Mouse (Mus musculus) CH12.LX (cell line): ENCODE measurements around the gene Mcf2l. TPM values are rescaled to one million over a fixed set of nuclear protein-coding genes. Genes with fewer than 3 reads are reported as not detected.

Experiments
- DNase-seq: peaks from one replicate; pipeline ENCODE4 v3.0.0-alpha.2; 2013; ENCODE audit errors: extremely low read depth
- H3K27ac ChIP-seq: 2 replicates; pipeline ENCODE4 v1.5.1; 2012; ENCODE audit warnings: low read depth, mild to moderate bottlenecking, control low read depth, moderate library complexity; ENCODE audit not compliant: insufficient read depth
- H3K27me3 ChIP-seq: replicated peaks from 2 replicates; pipeline ENCODE3; 2012; ENCODE audit warnings: inconsistent platforms
- H3K36me3 ChIP-seq, 2 experiments: replicated peaks in 1 of 2; 2 replicates each; pipeline versions ENCODE3 to v1.6.1; 2012; ENCODE audit warnings: inconsistent platforms in 1 of 2, low read length in 1 of 2, mild to moderate bottlenecking in 1 of 2, mixed read lengths in 1 of 2, moderate library complexity in 1 of 2; ENCODE audit not compliant: control insufficient read depth in 1 of 2, insufficient read depth in 1 of 2
- H3K4me1 ChIP-seq, 2 experiments: 2 replicates each; pipeline ENCODE4 v1.6.1; 2012; ENCODE audit warnings: inconsistent platforms in 1 of 2, moderate library complexity in 1 of 2; ENCODE audit not compliant: insufficient read depth in 2 of 2, control insufficient read depth in 1 of 2
- H3K4me2 ChIP-seq: 2 replicates; pipeline ENCODE4 v1.6.1; 2012; ENCODE audit warnings: low read depth, mild to moderate bottlenecking, control low read depth; ENCODE audit not compliant: poor library complexity, insufficient read depth, severe bottlenecking
- H3K4me3 ChIP-seq, 3 experiments: fragments of 150-350 bp in 1 of 3; sonication (generic) in 1 of 3; replicated peaks in 1 of 3; 2 replicates each; pipeline versions ENCODE3 to v1.5.1; 2011 to 2012; ENCODE audit warnings: low read depth in 2 of 3, low read length in 2 of 3, mild to moderate bottlenecking in 2 of 3, moderate library complexity in 2 of 3, control low read depth in 1 of 3, improper control_type of control experiment in 1 of 3, inconsistent platforms in 1 of 3, mixed read lengths in 1 of 3; ENCODE audit not compliant: poor library complexity in 1 of 3
- H3K79me2 ChIP-seq: replicated peaks from 2 replicates; pipeline ENCODE4 v1.6.1; 2012; ENCODE audit warnings: mild to moderate bottlenecking, moderate library complexity; ENCODE audit not compliant: control insufficient read depth, poor library complexity, insufficient read depth, severe bottlenecking; ENCODE audit errors: extremely low read depth
- H3K9ac ChIP-seq: 2 replicates; pipeline ENCODE4 v1.6.1; 2012; ENCODE audit warnings: low read depth, mild to moderate bottlenecking, control low read depth, moderate library complexity; ENCODE audit not compliant: insufficient read depth
- H3K9me3 ChIP-seq: replicated peaks from 2 replicates; pipeline ENCODE3; 2012; ENCODE audit warnings: low read length, inconsistent platforms, mixed read lengths
- CTCF ChIP-seq, 2 experiments: IDR thresholded peaks in 1 of 2; conservative IDR thresholded peaks in 1 of 2; 2 replicates each; pipeline ENCODE4 v1.5.1; 2011 to 2012; ENCODE audit warnings: low read depth in 2 of 2, low read length in 2 of 2, improper control_type of control experiment in 1 of 2, inconsistent platforms in 1 of 2, mild to moderate bottlenecking in 1 of 2, moderate library complexity in 1 of 2
- ELF1 ChIP-seq: IDR thresholded peaks from 2 replicates; pipeline ENCODE4 v1.6.1; 2014; ENCODE audit warnings: low read depth, mild to moderate bottlenecking, inconsistent platforms, low read length, improper control_type of control experiment
- EP300 ChIP-seq: IDR thresholded peaks from 2 replicates; pipeline ENCODE4 v1.6.1; 2011; ENCODE audit warnings: low read length, improper control_type of control experiment
- IRF4 ChIP-seq: IDR thresholded peaks from 2 replicates; pipeline ENCODE4 v1.6.1; 2014; ENCODE audit warnings: low read depth, mild to moderate bottlenecking, inconsistent platforms, low read length, improper control_type of control experiment
- JUN ChIP-seq: IDR thresholded peaks from 2 replicates; pipeline ENCODE4 v1.6.1; 2011; ENCODE audit warnings: low read depth, mild to moderate bottlenecking, low read length, improper control_type of control experiment, moderate library complexity; ENCODE audit not compliant: insufficient read depth
- JUND ChIP-seq: conservative IDR thresholded peaks from 2 replicates; pipeline ENCODE4 v1.6.1; 2011; ENCODE audit warnings: low read depth, low read length, improper control_type of control experiment
- MAFK ChIP-seq: IDR thresholded peaks from 2 replicates; pipeline ENCODE4 v1.6.1; 2011; ENCODE audit warnings: low read length, improper control_type of control experiment; ENCODE audit not compliant: insufficient replicate concordance
- MAX ChIP-seq: IDR thresholded peaks from 2 replicates; pipeline ENCODE4 v1.6.1; 2011; ENCODE audit warnings: low read length, improper control_type of control experiment
- MYC ChIP-seq: IDR thresholded peaks from 2 replicates; pipeline ENCODE4 v1.6.1; 2011; ENCODE audit warnings: low read depth, mild to moderate bottlenecking, improper control_type of control experiment, low read length
- NRF1 ChIP-seq: IDR thresholded peaks from 2 replicates; pipeline ENCODE4 v1.6.1; 2014; ENCODE audit warnings: low read depth, mild to moderate bottlenecking, inconsistent platforms, low read length, improper control_type of control experiment, moderate library complexity
- POLR2A ChIP-seq: IDR thresholded peaks from 2 replicates; pipeline ENCODE4 v1.6.1; 2011; ENCODE audit warnings: low read depth, mild to moderate bottlenecking, improper control_type of control experiment, low read length
- POLR2AphosphoS2 ChIP-seq: IDR thresholded peaks from 2 replicates; pipeline ENCODE4 v1.6.1; 2011; ENCODE audit warnings: low read depth, low read length, improper control_type of control experiment
- RAD21 ChIP-seq: IDR thresholded peaks from 2 replicates; pipeline ENCODE4 v1.6.1; 2011; ENCODE audit warnings: low read depth, mild to moderate bottlenecking, low read length, improper control_type of control experiment, moderate library complexity
- RCOR1 ChIP-seq: conservative IDR thresholded peaks from 2 replicates; pipeline ENCODE4 v1.6.1; 2012; ENCODE audit warnings: low read depth, mild to moderate bottlenecking, inconsistent platforms, low read length, improper control_type of control experiment
- SMC3 ChIP-seq: IDR thresholded peaks from 2 replicates; pipeline ENCODE4 v1.6.1; 2011; ENCODE audit warnings: low read depth, low read length, improper control_type of control experiment
- TBP ChIP-seq: conservative IDR thresholded peaks from 2 replicates; pipeline ENCODE4 v1.6.1; 2011; ENCODE audit warnings: low read depth, low read length, improper control_type of control experiment
- USF1 ChIP-seq: IDR thresholded peaks from 2 replicates; pipeline ENCODE4 v1.6.1; 2014; ENCODE audit warnings: low read depth, mild to moderate bottlenecking, inconsistent platforms, low read length, improper control_type of control experiment
- USF2 ChIP-seq: conservative IDR thresholded peaks from 2 replicates; pipeline ENCODE4 v1.6.1; 2011; ENCODE audit warnings: low read depth, low read length, improper control_type of control experiment
- ZKSCAN1 ChIP-seq: IDR thresholded peaks from 2 replicates; pipeline ENCODE4 v1.6.1; 2012; ENCODE audit warnings: low read depth, inconsistent platforms, low read length, improper control_type of control experiment, borderline replicate concordance
- ZNF384 ChIP-seq: IDR thresholded peaks from 2 replicates; pipeline ENCODE4 v1.6.1; 2012; ENCODE audit warnings: low read depth, low read length, improper control_type of control experiment, inconsistent platforms
- dilution Hi-C: fragments of 300-500 bp; cut with MboI; formaldehyde crosslinking; loops from 2 replicates; pipeline ENCODE4 v1.14.3; 2020; ENCODE audit warnings: low sequenced_read_pairs; ENCODE audit not compliant: extremely low pct_unique_long_range_greater_than_20kb, extremely low pct_ligation_motif_present
- in situ Hi-C: fragments of 300-500 bp; cut with MboI; formaldehyde crosslinking; loops from 3 replicates; pipeline ENCODE4 v1.14.3; 2019; ENCODE audit warnings: low sequenced_read_pairs, low pct_ligation_motif_present, low pct_unique_long_range_greater_than_20kb, mixed read lengths
- polyA plus RNA-seq: library from polyadenylated mRNA; unstranded; fragments of >175 nt; gene quantifications from 2 replicates; pipeline ENCODE4 v1.2.1, GENCODE M21; 2012; ENCODE audit warnings: low read depth; ENCODE audit not compliant: insufficient read length
- total RNA-seq, 2 experiments: library from RNA; depleted of rRNA; stranded (reverse); fragments of 300-350 nt in 1 of 2; fragments of >200 nt in 1 of 2; gene quantifications; 2 replicates each; pipeline ENCODE4 v1.2.3; 2012 to 2014

Mcf2l gene
- total and polyA plus RNA-seq, 3 experiments = not detected

DNA sequence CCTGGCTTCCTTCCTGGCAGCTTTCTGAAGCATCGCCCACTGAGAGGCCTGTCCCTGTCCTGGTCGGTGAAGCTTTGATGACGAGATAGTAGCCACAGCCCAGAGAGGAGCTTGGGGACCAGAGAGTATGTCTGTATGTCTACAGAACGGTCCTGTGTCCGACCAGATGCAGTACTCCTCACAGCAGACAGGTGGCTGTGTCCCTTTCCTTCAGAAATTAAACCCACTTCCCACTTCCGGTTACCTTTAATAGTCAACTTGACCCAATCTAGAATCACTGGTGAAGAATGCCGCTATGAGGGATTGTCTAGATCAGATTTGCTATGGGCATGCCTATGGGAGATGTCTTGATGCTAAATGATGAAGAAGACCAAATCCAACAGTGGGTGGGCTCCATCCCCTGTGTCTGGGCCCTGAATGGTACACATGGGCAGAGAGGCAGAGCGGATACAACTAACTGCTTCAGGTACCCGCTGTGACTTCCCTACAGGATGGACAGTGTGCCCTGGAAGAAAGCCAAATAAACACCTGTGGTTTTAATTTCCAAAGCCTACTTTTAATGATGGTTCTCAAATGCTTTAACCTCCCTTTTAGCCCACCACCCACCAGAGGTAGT, 22.0 kb downstream of the Mcf2l start:
- Histone ChIP-seq H3K27ac (no peak overlapping the region), H3K9me3 (no peaks in the 10 kb centered on the region), H3K27me3 (peaks cover 96% of the 10 kb centered on the region), H3K4me1 (0 out of 4 replicates have a peak, but pooled peaks cover 0 to 3% of the 10 kb centered on the region in 2 experiments), H3K9ac (no peak overlapping the region), H3K36me3 (no peaks in the 10 kb centered on the region), H3K79me2 (no peaks in the 10 kb centered on the region), H3K4me2 (no peak overlapping the region), H3K4me3 (no peak overlapping the region)
- dilution Hi-C loops (no loop called here), in situ Hi-C loops (no loop called here)
- DNase-seq = no peak
- TF ChIP-seq CTCF (conservative IDR thresholded peaks at IDR 0.05 in 1 of 2, IDR thresholded peaks at IDR 0.05 in 1 of 2; ENCODE audit: low read depth in 2 of 2, low read length in 2 of 2) (peak; percentile 16 to 34; a peak in 2 of 4 replicates), SMC3 (no peak)

DNA sequence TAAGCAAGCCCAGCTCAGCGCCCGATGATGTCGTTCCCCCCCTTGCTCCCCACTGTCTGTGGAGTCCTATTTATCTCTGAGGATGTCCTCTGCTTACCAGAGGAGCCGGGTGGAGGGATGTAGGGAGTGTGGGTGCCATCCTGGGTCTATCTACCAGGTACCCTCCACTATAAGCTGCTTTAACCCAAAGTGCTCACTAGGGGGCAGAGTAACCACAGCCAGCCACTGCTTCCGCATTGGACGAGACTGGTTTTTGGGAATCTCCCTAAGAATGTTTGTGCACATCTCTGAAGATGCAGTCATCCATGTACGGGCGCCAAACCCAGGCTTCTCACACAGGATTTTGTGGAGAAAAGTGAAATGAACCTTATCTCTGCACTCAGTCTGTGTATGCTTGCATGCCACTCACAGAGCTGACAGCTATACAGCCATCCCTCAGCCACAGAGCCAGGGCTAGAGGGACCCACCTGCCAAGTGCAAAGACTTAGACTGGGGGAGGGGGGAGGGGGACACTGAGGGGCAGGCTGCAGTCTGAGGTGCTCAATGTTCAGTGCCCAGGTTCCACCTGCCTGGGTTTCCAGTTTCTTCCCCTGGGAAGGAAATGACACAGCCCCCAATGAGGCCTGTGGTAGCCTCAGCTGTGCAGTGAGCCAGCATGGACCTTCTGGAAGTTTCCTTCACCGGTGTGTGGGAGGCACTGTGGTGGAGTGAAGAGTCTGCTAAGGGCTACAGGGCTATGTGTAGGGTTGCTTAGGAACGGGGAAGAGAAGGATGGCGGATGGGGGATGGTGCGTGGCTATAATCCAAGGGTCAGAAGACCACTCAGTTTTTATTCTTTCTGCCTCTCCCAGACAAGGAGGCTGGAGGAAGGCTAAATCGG, 23.1 kb downstream of the Mcf2l start:
- dilution Hi-C loops (no loop called here), in situ Hi-C loops (no loop called here)
- Histone ChIP-seq H3K9me3 (no peaks in the 10 kb centered on the region), H3K27ac (no peak overlapping the region), H3K27me3 (peaks cover 96% of the 10 kb centered on the region), H3K79me2 (no peaks in the 10 kb centered on the region), H3K4me1 (0 out of 4 replicates have a peak, but pooled peaks cover 0 to 3% of the 10 kb centered on the region in 2 experiments), H3K9ac (no peak overlapping the region), H3K36me3 (no peaks in the 10 kb centered on the region), H3K4me3 (no peak overlapping the region)
- peak; percentile 6 for DNase-seq
- no peak for TF ChIP-seq NRF1
- TF ChIP-seq SMC3 = peak; percentile 68
- no peak for TF ChIP-seq MYC
- peak; percentile 58 to 85 for TF ChIP-seq CTCF (conservative IDR thresholded peaks at IDR 0.05 in 1 of 2, IDR thresholded peaks at IDR 0.05 in 1 of 2; ENCODE audit: low read depth in 2 of 2, low read length in 2 of 2)
- TF ChIP-seq EP300 = no peak
- TF ChIP-seq POLR2AphosphoS2 = no peak
- no peak for TF ChIP-seq RCOR1
- TF ChIP-seq IRF4 = no peak
- TF ChIP-seq TBP = no peak
- no peak for TF ChIP-seq POLR2A
- TF ChIP-seq ZNF384 = no peak
- no peak for TF ChIP-seq JUND
- no peak for TF ChIP-seq JUN
- no peak for TF ChIP-seq MAFK
- no peak for TF ChIP-seq MAX
- peak; percentile 80 for TF ChIP-seq RAD21
- TF ChIP-seq USF1 = no peak
- no peak for TF ChIP-seq ZKSCAN1
- peak; percentile 85 for TF ChIP-seq ELF1
- TF ChIP-seq USF2 = no peak
- TF ChIP-seq, all 38 proteins: peak for 4
- no peak overlapping the region for H3K4me2 ChIP-seq
